Mouse (Mus musculus) kidney, adult 18-20 months (tissue): Measurements from ENCODE around the gene Olfr1099.

Source experiments
- DNase-seq: peaks from one replicate; pipeline ENCODE4 v3.0.0; 2021

The Olfr1099 gene

DNA sequence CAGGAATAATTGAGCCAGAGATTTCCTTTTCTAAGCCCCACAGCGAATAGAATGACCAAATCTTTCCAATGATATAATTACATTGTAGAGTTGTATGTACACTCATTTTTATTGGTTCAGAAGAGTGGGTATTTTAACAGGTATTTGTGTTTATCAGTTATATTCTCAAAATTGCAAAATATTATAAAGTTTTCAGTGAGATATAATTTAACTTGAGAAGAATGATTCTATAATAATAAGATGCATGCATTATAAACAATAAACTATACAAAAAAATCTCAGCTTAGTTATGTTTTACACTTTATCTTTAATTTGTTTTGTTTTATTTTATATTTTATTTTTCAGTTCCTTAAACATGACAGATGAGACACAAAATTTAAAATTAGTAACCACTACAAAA, at the start of gene Olfr1099:
Gene Olfr1099 (minus strand): TSS at position 101 of the 400 bp plus-strand sequence.
- no peak for DNase-seq

DNA sequence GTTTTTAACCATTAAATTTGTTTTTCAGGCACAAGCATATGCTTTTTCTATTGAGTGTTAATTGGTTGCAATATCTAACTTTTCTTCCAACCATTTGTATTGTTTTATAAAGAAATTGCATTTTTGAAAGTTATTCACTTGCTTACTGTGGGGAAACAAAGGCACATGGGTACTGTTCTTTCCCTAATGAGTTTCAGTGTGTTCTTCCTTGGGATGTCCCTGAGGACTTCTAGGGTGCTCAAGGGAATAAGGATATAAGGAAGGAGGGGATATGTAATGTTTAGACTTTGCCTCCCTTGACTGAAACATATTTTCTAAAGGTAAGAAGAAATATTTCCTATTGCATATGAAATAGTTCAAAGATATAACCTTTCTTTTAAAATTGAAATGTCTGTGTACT, 37.6 kb upstream of the Olfr1099 start, which contains the start of gene Olfr1102:
Gene Olfr1102 (plus strand): TSS at position 301 of the 400 bp plus-strand sequence.
- no peak for DNase-seq

DNA sequence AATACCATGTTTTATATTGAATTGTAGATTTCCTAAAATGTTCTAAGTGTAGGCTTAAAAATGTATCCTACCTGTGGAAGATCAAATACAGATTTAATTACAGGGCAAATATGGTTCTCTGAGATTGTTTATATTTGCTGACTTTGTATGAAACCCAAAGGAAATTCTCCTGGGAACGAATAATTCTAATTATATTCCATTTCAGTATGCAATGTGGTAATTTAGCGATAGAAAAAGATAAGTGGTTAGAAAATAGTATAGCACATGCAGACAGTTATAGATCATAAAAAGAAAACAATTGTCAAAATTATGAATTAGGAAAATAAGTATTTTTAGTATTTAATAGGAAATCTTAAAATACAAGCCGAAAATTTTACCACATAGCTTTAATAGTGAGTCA, 30.6 kb upstream of the Olfr1099 start, which contains the start of gene Olfr1101:
Gene Olfr1101 (minus strand): TSS at position 101 of the 400 bp plus-strand sequence.
- no peak for DNase-seq

DNA sequence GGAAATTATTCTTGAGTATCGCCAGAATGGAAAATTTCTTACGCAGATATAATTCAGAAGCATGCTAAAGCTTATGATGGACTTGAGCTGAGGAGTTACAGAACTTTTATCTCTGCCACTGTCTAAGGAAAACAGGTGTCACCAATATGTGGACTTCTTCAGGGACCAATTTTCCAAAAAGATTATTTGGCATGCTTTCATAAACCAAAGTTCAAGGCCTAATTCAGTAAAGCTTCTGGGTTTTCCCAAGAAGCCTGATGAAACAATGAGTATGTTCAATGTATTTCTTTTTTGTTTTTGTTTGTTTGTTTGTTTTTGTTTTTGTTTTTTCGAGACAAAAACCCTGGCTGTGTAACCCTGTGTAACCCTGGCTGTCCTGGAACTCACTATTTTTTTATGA, 19.4 kb upstream of the Olfr1099 start, which contains the start of gene Olfr1100:
Gene Olfr1100 (minus strand): TSS at position 101 of the 400 bp plus-strand sequence.
- no peak for DNase-seq

DNA sequence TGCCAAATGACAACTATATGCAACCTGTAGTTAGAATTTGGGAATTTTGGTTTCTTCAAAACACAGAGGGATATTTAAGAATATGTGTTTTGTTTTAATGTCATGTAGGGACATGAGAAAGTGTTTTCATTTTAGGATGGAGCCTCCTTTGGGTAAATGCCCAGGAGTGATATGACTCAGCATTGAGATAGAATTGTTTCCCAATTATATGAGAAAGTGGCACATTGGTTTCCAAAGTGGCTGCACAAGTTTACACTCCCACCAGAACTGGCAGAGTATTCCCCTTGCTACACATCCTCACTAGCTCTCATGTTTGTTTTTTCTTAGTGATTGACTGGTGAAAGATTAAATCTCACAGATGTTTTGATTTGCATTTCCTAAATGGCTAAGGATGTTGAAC, 33.9 kb downstream of the Olfr1099 start:
- no peak for DNase-seq

DNA sequence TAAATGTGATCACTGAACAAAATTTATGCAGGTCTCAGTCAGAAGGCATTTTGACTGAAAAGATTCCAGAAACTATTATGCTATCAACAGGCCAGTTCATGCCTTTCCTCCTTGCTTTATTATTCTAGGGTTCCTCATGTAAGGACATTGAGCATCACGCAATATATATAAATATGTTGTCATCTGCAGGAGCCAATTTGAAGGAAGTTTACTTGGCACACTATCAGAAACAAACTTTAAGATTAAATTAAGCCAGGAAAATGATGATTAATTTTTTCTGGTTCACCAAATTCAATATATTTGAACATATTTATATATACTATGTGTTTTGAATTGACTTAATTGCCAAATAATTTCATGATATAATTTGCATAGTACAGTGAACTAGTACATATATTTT, 36.0 kb downstream of the Olfr1099 start, which contains the start of gene Olfr1098:
Gene Olfr1098 (minus strand): TSS at position 101 of the 400 bp plus-strand sequence.
- no peak for DNase-seq

DNA sequence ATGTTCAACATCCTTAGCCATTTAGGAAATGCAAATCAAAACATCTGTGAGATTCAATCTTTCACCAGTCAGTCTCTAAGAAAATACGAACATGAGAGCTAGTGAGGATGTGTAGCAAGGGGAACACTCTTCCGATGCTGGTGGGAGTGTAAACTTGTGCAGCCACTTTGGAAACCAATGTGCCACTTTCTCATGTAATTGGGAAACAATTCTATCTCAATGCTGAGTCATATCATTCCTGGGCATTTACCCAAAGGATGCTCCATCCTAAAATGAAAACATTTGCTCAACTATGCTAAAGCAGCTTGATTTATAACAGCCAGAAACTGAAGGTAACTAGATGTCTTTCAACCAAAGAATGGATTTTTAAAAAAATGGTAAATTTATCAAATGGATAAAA, 54.8 kb downstream of the Olfr1099 start:
- no peak for DNase-seq
